Mouse (Mus musculus): ENCODE data around the gene Blmh.

The Blmh gene

GRCm38 (mm10) chr11:76997916-76998704 lies 73.5 kb downstream of the Blmh start, which contains the start of gene Slc6a4:
Gene Slc6a4, plus strand, starts transcription at chr11:76998603.
- DNase-seq (ENCODE audit: extremely low spot score, low read depth, low spot score) = peak; percentile 26

DNA sequence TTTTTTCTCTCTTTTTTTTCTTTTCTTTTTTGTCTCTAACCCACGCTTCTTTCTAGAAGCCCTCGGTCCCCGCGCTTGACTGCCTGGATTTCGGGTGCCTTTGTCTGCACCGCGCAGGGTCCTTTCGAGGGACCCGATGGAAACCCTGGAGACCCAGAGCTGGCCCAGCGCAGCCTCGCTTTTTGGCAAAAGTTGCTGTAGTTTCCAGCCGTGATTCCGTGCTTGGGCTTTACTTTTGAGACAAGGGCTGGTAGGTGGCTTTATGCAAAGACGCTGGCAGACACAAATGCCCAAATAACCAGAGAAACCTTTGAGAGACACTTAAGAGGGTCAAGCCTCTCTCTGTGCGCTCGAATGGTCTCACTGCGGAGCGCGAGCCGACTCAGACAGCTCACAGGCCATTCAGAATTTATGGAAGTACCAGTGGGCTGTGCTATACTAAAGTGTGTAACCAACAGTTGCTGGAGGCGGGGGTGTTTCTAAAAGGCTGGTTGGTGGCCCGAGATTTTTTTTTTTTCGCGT lies 74.2 kb downstream of the Blmh start:
- DNase-seq (ENCODE audit: extremely low spot score, low read depth, low spot score) = no peak

GRCm38 (mm10) chr11:77000741-77001140 lies 76.1 kb downstream of the Blmh start:
- DNase-seq (ENCODE audit: extremely low spot score, low read depth, low spot score) = no peak

GRCm38 (mm10) chr11:77002361-77002760 lies 77.8 kb downstream of the Blmh start:
- no peak for DNase-seq (ENCODE audit: extremely low spot score, low read depth, low spot score)

- DNase-seq (ENCODE audit: extremely low spot score, low read depth, low spot score) = no peak
Observed at GRCm38 (mm10) chr11:77005881-77006280, 81.3 kb downstream of the Blmh start.

- DNase-seq (ENCODE audit: extremely low spot score, low read depth, low spot score) = no peak
Observed at GRCm38 (mm10) chr11:77006616-77007015, 82.0 kb downstream of the Blmh start.

DNA sequence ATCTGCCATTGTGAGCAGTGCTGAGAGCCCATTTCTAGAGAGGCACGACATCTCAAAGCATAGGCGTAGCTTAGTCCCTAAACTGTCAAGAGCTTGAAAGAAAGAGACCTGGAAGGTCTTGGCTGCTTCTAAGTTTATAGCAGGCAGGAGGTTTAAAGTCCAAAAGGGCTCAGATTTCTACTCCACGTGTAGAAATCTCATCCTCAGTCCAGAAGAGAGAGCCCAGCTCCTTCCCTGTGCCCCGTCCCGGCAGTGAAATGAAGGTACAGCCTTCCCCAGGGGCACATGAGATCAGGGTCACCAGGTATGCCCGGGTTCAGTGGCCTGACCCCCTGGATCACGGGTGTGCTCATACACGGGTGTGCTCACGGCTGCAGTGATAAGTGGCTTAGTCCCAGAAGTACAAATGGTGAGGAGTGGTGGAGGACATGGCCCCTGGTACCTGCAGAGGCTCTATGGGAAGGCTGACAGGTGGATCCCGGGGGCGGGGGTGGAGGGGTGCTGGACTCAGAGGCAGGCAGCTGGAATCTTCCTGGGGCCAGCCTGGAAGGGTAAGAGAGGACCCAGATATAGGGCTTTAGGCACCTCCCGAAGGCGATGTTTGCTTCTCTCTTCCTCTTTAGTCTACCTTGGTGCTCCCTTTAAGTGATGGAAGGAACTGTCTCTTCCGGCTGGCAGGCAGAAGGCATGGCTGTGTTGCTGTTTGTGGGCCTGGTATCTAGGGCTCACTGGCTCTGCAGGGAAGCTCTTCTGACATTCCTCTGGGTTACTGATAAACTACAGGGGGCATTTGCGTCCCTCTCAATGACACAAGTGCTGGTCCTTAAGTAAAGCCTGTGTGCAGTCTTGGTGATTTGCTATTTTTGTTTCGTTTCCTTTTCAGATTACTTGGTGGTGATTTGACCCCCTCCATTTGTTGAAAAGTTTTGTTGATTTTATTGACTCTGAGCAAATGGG lies 84.7 kb downstream of the Blmh start:
- no peak for DNase-seq (ENCODE audit: extremely low spot score, low read depth, low spot score)

DNA sequence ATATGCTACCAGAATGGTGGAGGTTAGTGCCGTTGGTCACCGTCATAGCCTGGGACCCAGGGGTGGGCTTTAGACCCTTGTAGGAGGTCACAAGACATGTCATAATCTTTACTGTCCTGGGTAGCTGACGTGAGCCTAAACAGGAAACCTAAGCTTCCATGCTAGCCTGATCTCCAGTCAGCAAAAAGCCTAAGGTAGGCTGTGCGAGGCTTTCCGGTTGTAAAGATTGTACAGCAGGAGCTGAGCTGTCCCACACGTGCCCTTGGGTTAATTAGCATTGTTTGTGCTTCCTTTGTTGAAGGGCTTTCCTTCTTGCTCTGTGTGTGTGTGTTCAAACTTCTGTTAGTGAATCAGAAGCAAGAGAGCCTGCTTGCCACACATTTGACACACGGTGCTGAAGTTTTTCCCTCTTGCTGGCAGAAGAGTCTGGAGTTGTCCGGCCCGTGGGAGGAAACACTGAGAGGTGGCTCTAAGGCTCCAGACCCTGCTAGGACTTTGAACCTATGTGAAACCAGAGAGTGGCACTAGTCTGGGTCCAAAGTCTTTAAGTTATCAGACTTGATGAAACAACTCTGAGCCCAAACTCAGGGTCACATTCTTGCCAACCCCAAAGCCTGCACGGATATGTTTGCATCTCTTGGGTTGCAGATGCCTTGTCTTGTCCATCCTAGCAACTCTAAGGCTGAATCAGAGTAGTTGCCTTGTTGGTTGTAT lies 86.3 kb downstream of the Blmh start:
- no peak for DNase-seq (ENCODE audit: extremely low spot score, low read depth, low spot score)

GRCm38 (mm10) chr11:77018046-77018445 lies 93.4 kb downstream of the Blmh start:
- DNase-seq (ENCODE audit: extremely low spot score, low read depth, low spot score) = no peak

DNA sequence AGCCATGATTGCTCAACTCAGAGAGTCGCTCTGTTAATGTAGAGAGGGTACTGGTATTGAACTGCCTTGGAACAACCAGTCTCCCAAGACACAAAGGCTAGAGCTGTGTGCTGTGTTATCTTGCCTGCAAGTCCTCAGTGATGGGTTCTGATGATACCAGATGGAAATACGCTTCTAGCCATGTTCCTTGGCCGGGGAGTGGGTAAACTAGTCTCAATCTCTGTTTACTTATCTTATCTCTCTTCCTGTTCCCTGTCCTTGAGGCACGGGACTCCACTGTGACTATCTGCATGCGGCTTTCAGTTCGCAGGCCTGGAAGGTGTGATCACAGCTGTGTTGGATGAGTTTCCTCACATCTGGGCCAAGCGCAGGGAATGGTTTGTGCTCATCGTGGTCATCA lies 94.9 kb downstream of the Blmh start:
- DNase-seq (ENCODE audit: extremely low spot score, low read depth, low spot score) = no peak

GRCm38 (mm10) chr11:77021749-77022396 lies 97.3 kb downstream of the Blmh start:
- no peak for DNase-seq (ENCODE audit: extremely low spot score, low read depth, low spot score)

DNA sequence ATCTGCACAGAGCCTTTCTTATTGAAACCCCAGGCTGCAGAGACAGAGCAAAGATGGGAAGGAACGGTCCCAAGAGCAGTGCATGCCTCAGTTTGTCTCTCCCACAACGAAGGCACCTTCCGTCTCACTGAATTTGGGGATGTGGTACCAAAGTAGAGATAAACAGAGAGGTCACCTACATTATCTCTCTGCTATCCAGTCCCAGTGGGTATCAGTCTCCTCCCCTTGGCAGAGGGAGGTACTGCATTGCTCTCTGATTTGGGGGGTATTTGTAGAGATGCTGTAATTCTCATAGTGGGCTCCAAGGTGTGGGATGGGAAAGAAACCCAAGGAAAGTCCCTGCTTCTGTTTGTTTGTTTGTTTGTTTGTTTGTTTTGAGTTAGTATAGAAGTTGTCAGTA lies 102.0 kb downstream of the Blmh start:
- no peak for DNase-seq (ENCODE audit: extremely low spot score, low read depth, low spot score)

GRCm38 (mm10) chr11:77028157-77028556 lies 103.5 kb downstream of the Blmh start:
- no peak for DNase-seq (ENCODE audit: extremely low spot score, low read depth, low spot score)

GRCm38 (mm10) chr11:77031151-77031934 lies 106.7 kb downstream of the Blmh start:
- DNase-seq (ENCODE audit: extremely low spot score, low read depth, low spot score) = no peak

All from hindlimb bud, embryonic 11.5 days (tissue).